Mouse (Mus musculus) CH12F3 (cell line): ENCODE results near the gene Dcst2.

Experiments used
- in situ Hi-C: fragments of 300-500 bp; cut with MboI; formaldehyde crosslinking; loops from 2 replicates; pipeline ENCODE4 v1.14.3; 2020; ENCODE audit warnings: low sequenced_read_pairs

The Dcst2 gene

DNA sequence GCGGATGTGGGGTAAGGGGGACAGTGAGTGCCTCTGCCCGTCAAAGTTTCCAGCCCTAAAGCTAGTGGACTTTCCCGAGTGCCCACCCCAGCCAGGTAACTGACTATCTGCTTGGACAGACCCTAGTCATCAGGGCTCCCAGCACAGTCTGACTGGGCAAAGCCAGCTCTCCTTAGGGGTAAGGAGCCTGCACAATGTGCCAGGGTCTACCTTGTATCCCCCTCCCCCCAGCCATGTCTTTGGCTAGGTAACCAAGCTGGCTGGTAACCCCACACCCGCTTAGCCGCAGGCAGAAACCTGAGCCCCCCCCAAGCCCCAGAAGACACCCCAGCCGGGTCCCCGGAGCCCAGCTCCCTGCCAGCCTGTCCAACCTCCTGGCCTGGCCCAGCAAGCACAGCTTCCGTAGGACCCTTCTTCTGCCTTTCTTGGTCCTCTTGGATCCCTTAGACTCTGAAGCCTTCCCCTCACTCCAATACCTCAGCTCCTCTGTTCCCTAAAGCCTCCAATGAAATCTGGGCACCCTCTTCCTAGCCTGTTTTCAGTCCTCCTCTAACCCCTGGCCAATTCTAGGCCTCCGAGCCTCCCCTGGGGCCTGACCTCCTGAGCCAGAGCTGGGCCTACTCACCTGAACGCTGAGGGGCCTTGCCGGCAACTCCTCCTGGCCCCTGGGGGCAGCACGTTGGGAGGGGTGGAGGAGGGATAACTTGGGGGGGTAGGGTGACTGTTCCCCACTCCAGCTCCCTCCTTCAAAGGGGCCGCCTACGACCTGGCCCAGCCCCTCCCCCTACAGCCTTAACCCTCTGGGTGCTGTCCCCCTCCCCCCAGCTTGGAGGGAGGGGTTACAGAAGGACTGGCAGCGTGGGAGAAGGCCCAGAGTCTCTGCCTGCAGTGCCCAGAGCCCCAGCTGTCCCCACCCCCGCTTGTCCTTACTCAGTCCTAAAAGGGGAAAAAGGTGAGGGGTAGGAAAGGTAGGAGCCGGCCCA, 25.0 kb downstream of the Dcst2 start:
- in situ Hi-C loops = no loop called here

DNA sequence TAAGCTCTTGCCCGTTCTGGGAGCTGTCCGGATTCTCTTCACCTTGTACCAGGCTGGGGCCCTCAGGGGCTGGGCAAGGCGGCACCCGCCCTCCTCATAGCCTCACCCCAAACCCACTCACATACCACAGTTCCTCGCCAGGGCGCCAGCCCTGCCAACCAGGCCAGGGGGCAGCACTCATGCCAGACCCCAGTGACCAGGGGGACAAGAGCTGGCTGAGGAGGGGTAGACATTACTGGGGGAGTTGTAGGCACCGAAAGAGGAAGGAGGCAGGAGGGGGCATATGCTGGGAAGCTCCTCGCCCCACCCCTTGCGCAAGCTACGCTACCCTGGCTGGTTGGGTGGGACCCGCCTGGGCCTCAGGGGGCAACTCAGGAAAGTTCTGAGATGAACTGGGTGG, 25.9 kb downstream of the Dcst2 start:
- in situ Hi-C loops = no loop called here

- in situ Hi-C loops = no loop called here
These were observed 26.5 kb downstream of the Dcst2 start for GRCm38 (mm10) chr3:89388134-89388881.

DNA sequence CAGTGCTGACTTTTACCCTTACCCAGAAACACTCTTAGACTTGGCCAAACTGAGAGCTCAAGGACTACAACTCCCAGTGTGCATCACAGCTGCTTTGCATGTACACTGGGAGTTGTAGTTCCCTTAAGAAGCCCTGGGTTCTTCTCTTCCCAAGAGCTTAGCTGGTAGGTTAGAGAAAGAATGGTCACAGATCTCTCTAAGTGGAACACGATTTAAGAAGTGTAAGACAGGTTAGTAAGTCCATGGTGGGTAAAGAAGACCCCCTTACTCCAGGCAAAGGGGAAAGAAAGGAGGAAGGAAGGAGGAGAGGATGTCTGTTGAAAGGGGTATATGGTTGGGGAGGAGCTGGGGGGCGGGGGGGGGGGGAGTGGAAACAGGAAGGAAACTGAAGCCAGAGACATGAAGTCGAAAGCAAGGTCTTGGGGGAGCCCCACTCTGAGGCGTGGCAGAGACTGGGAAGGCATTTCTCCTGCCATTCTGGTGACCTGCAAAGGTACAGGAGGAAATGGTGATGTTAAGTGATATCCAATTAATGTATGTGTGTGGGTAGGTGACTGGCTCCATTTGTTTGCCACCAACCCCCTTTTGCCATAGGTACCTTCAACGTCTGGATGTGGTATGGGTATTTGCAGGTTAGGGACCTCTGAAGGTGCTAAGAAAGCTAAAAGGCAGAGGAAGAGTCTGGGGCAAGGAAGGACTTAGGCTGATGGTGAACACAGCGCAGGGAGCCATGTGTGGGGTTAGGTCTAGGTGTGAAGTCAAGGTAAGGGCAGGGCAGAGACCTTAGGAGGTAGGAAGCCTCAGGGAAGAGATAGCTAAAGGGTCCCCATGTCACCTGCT, 27.3 kb downstream of the Dcst2 start:
- in situ Hi-C loops = no loop called here

DNA sequence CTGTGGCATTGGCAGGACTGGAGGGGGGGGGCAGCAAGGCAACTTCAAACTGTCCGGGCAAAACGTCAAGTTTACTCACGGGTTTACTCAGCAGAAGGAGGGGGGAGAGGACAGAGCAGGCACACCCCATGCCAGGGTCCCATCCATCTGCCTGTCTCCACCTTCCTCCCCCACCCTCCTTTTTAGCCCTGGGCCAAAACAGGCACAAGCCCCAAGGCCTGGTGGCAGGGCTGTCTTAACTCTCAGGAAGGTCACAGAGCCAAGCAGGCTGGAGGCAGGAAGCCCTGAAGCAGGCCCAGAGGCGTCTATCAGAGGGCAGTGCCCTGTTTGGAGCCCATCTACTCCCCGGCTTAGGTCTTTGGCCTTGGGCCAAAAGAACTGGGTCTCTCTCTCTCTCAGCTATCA, 28.3 kb downstream of the Dcst2 start:
- in situ Hi-C loops = no loop called here

GRCm38 (mm10) chr3:89390699-89391662, 29.2 kb downstream of the Dcst2 start:
- in situ Hi-C loops = no loop called here

- in situ Hi-C loops = no loop called here
These were observed 30.1 kb downstream of the Dcst2 start for GRCm38 (mm10) chr3:89391663-89392511.

GRCm38 (mm10) chr3:89392871-89393311, 31.1 kb downstream of the Dcst2 start:
- in situ Hi-C loops = no loop called here

GRCm38 (mm10) chr3:89393605-89394004, 31.8 kb downstream of the Dcst2 start:
- in situ Hi-C loops = no loop called here

- in situ Hi-C loops = no loop called here
These were observed 32.5 kb downstream of the Dcst2 start, which contains the start of gene Zbtb7b for GRCm38 (mm10) chr3:89394006-89394893. Zbtb7b (minus strand) TSS chr3:89394776.

GRCm38 (mm10) chr3:89394894-89395256, 33.1 kb downstream of the Dcst2 start:
- in situ Hi-C loops = no loop called here

- in situ Hi-C loops = no loop called here
These were observed 33.6 kb downstream of the Dcst2 start for GRCm38 (mm10) chr3:89395419-89395805.

DNA sequence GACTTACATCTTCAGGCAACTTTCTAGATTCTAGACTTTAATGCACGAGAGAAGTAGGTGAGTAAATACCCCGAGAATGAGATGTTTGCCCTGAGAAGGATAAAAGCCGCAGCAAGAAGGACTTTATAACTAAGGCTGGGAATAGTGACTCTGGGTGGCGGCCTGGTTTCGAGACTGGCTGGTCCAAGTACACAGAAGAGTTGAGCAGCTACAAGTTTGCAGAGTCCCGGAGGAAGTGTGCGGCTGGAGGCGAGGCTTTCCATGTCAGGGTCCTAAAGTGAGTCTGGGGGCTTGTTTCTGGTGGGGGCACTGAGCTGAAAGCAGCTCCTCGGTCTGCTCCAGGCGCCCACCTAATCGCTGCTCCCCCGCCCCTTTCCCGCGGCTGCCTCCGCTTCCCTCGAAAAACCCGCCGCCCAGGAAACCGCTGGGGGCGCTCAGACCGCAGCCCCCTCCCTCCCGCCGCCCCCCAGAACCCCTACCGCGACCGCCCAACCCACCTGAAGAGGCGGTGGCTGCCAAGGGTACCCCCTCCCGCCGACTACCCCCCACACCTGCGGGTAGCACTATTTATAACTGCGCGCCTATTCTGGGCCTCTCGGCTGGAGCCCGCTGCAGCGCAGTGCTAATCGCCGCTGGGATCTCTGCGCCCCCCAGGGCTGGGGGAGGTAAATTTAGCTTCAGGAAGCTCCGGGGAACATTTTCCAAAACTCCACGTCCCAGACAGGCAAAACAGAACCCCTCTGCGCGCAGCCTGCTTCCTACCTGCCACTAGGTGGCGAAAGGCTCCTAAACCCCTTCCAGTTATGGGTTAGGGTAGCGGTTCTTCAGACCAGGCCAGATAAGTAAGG, 34.3 kb downstream of the Dcst2 start:
- in situ Hi-C loops = no loop called here

DNA sequence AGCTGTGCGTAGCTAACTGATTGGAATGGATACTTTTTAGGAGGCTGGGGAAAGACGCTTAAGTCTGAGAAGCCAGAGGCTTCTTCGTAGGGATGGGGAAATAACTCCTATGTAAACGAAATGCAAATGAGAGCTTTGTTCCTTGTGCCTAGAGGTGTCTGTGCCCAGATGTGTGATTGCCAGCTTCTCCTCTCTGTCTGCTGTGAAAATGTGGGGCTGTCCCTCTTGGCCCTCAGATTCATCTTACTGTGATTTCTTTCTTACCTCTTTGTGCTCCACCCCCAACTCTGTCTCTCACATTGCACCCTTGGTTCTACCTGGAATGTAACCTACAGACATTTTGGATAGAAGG, 34.9 kb downstream of the Dcst2 start:
- in situ Hi-C loops = no loop called here

- in situ Hi-C loops = no loop called here
These were observed 39.6 kb downstream of the Dcst2 start for GRCm38 (mm10) chr3:89401329-89401728.

DNA sequence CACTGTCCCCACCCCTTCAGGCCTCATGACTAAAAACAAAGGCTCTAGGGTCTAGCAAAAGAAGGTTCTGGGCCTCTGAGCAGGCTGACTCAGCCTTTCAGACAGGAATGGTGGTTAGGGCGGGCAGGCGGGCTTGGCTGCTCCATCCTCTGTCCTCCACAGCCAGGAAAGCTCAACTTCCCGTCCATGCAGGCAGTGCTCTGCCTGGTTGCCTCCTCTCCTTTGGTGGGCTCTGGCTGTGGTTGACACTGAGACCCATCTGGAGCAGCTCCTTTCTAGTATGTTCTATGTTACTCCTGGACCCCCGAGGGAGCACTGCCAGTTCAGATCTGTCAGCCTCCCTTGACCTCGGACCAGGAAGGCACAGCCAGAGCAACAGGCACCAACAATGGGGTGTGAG, 40.9 kb downstream of the Dcst2 start, which contains the start of gene Lenep:
Gene Lenep (minus strand): TSS at position 101 of the 400 bp plus-strand sequence.
- in situ Hi-C loops = no loop called here

DNA sequence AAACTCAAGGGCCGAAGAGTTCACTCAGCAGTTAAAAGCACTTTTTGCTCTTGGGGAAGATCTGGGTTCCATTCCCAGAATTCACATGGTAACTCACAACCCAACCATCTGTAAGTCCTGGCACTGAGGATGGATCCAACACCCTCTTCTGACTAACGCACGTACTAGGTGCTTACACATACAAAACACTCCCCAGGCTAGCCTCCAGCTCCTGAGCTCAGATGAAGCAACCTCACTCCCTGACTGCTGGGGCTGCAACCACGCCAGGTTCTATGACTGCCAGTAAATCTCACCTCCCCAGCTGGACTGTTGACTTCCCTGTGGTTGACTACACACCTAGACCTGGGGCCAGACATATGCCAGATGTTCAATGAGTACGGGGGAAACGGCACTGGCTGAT, 45.1 kb downstream of the Dcst2 start:
- in situ Hi-C loops = no loop called here
